Mouse (Mus musculus) neural tube, embryonic 15.5 days (tissue): ENCODE data around the gene Gm3336. TPM values are rescaled to one million over a fixed set of nuclear protein-coding genes. Genes with fewer than 3 reads are reported as not detected.

Source experiments
- ATAC-seq: fragments of 200-750 bp; cut with Nextera tagmentation; 2 replicates; pipeline ENCODE4 v1.8.0; 2017; ENCODE audit warnings: mild to moderate bottlenecking, moderate TSS enrichment, moderate library complexity; ENCODE audit not compliant: low FRiP score
- H3K27ac ChIP-seq: fragments of 300-500 bp; sonication (generic); replicated peaks from 2 replicates; pipeline ENCODE4 v1.5.1; 2015; ENCODE audit warnings: mild to moderate bottlenecking, inconsistent platforms
- H3K27me3 ChIP-seq: fragments of 300-500 bp; sonication (generic); replicated peaks from 2 replicates; pipeline ENCODE4 v1.6.1; 2015; ENCODE audit warnings: inconsistent platforms
- H3K36me3 ChIP-seq: fragments of 300-500 bp; sonication (generic); 2 replicates; pipeline ENCODE4 v1.6.1; 2015; ENCODE audit warnings: inconsistent platforms
- H3K4me1 ChIP-seq: fragments of 300-500 bp; sonication (generic); 2 replicates; pipeline ENCODE4 v1.6.1; 2015; ENCODE audit warnings: inconsistent platforms
- H3K4me2 ChIP-seq: fragments of 300-500 bp; sonication (generic); 2 replicates; pipeline ENCODE4 v1.6.1; 2015; ENCODE audit warnings: inconsistent platforms, mild to moderate bottlenecking, moderate library complexity
- H3K4me3 ChIP-seq: fragments of 300-500 bp; sonication (generic); replicated peaks from 2 replicates; pipeline ENCODE4 v1.5.1; 2015; ENCODE audit warnings: mild to moderate bottlenecking, inconsistent platforms
- H3K9ac ChIP-seq: fragments of 300-500 bp; sonication (generic); replicated peaks from 2 replicates; pipeline ENCODE4 v1.6.1; 2015; ENCODE audit warnings: mild to moderate bottlenecking, inconsistent platforms
- H3K9me3 ChIP-seq: fragments of 300-500 bp; sonication (generic); replicated peaks from 2 replicates; pipeline ENCODE4 v1.6.1; 2016; ENCODE audit warnings: inconsistent platforms
- WGBS: fragments of 180-500 bp; shearing (Covaris S2); methylation state at CpG from one replicate; pipeline ENCODE4 v1.1.7; 2015; ENCODE audit warnings: mixed read lengths; 5-methylcytosine and 5-hydroxymethylcytosine counted together
- polyA plus RNA-seq: library from polyadenylated mRNA; unstranded; fragments of >200 nt; fragmentation: Nextera tagmentation; extraction: Ambion mirVana; gene quantifications from 2 replicates; pipeline ENCODE4 v1.2.1, GENCODE M21; 2015

The Gm3336 gene
- polyA plus RNA-seq, 1 experiment from 2014 or later = not detected

DNA sequence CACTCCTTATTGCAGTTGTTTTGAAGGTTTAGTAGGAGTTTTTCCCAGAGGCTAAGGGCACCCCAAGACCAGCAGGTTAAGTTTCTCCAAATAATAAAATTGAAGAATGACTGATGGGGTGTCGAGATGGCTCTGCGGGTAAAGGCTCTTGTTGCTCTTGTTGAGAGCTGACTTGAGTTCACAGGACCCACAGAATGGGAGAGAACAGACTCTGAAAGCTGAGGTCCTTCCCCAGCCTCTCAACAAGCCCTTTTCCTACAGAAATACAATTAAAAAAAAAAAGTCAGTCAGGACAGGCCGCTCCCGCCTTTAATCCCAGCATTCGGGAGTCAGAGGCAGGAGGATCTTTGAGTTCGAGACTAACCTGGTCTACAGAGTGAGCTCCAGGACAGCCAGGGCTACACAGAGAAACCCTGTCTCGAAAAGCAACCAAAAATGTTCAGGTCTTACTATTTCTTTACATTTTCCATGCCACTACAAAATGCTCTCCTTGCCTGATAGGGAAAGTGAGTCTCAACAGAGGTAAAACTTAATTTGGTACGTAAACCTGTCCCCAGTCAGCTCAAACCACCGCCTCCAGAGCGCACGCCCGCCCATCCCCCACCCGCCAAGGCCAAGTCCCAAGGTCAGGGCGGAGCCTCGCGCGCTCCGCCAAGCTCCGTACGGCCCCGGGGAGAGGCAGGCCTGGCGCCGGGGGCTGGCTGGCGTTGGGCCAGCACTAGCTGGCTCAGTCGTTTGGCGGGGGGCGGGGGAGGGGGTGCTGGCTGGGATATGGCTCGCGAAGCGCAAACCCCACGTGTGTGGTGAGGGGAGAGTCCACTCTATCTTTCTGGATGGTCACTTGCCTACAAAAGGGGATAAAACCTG lies 22.1 kb upstream of the Gm3336 start:
- WGBS = 5% methylated on average over 31 of the region's 31 CpGs
- H3K4me1 ChIP-seq = peaks cover 50% of the 10 kb centered on the region

DNA sequence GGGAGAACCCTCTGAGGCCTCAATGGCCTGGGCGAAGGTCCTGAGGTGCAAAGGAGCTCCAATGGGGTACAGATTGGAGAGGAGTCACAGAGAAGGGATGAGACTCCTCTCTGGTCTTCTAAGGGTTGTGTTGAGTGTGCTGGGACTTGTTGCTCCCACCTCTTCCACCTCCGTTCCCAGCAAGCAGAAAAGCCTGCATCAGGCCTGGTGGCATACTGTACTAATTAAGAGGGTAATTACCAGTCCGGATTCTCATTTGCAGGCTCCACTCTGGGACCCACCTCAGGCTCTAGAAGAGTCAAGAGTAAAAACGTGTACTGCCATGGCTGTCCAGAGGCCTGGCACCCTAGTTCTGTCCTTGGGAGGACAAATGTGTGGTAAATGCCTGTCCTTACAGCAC lies 21.4 kb upstream of the Gm3336 start:
- Histone ChIP-seq H3K4me1 (peaks cover 50% of the 10 kb centered on the region), H3K4me2 (peak overlapping the region; percentile 60), H3K27me3 (no peaks in the 10 kb centered on the region), H3K9ac (peak overlapping the region; percentile 34), H3K36me3 (no peaks in the 10 kb centered on the region), H3K9me3 (no peaks in the 10 kb centered on the region), H3K4me3 (peak overlapping the region; percentile 21; the same call in 1 of the 2 replicates), H3K27ac (peak overlapping the region; percentile 66)
- 30% methylated on average over 4 of the region's 4 CpGs for WGBS
- ATAC-seq = no peak

More for the DNA sequence above, 22.1 kb upstream of the Gm3336 start:
- Histone ChIP-seq H3K27ac (peak overlapping the region; percentile 66), H3K4me3 (peak overlapping the region; percentile 21), H3K4me2 (peak overlapping the region; percentile 60), H3K9ac (peak overlapping the region; percentile 34), H3K36me3 (no peaks in the 10 kb centered on the region), H3K27me3 (no peaks in the 10 kb centered on the region), H3K9me3 (no peaks in the 10 kb centered on the region)
- ATAC-seq = no peak

DNA sequence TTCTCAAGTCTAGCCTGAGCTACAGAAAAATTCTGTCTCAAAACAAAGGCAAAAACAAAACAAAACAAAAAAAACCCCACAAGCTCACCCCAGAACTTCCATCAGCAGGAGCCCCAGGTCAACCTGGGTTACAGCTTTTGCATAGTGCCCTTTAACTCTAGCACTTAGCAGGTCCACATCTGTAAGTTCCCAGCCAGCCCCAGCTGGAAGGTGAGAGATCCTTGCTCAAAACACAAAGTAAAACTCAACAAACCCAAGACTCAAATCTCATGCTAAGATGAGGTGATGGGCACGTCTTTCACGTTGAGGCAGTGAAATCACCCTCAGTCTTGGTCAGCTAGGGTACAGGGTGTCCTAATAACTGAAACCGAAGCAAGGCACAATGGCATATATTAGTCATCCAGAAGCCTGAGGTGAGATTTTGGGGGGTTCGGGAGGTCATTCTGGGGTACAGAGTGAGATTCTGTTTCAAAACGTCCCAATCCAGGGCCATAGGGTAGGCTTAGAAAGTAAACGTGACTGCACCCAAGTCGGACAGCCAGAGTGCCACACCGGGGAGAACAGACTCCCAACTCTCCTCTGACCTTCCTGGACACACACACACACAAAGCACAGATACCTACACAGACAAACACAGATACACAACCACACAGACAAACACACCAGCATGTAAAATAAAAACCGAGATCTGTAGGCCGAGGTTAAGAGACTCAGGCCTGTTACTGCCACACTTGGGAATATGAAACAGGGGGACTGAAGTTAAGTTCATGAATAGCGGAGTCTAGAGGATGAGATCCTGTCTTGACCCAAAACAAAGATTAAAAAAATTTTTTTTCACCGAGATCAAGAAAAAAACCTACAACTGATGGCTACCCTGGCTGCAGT lies 20.7 kb upstream of the Gm3336 start:
- Histone ChIP-seq H3K27me3 (no peaks in the 10 kb centered on the region), H3K27ac (peak overlapping the region; percentile 99), H3K4me1 (peaks cover 53% of the 10 kb centered on the region), H3K4me3 (peak overlapping the region; percentile 68), H3K9ac (peak overlapping the region; percentile 43), H3K36me3 (no peaks in the 10 kb centered on the region), H3K4me2 (peak overlapping the region; percentile 70), H3K9me3 (no peaks in the 10 kb centered on the region)
- no peak for ATAC-seq
- 74% methylated on average over 12 of the region's 12 CpGs for WGBS

DNA sequence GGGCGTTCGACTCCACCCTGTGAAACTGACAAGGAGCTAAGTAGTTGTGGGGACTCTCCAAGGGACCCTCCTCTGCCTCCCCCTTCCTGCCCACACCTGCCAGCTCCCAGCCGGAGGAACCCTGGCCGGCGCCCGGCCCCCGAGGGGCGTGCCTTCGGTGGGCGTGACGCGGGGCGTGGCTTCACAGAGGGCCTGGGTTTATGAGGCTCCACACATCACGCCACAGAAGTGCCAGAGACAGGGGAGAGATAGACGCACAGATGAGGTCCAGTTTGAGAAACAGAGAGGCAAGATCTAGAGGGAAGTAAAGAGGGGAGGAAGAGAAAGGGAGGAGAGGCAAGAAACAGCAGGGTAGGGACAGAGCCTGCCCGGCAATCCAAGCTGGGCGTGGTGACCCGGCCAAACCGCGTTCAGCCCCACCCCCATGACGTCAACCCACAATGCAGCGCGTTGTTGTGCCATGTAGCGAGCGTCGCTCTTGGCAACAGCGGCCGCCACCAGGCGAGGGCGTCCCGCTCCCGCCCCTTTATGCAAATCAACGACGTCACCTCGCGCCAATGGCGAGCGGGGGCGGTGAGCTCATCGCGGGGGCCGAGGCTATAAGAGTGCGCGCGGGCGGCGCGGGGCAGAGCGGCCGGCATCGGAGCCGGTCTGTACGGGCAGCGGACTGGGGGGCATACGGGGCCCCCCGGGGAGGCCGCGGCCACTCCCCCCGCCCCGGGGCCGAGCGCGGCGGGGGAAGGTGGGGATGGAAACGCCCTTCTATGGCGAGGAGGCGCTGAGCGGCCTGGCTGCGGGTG lies 19.8 kb upstream of the Gm3336 start, which contains the start of gene Jund:
Gene Jund (plus strand): TSS at position 640 of the 800 bp plus-strand sequence.
- no peaks in the 10 kb centered on the region; the same call in 1 of the 2 replicates for H3K36me3 ChIP-seq
- peak; percentile 89 for ATAC-seq
- H3K4me3 ChIP-seq = peak within 1 kb of the TSS; percentile 68
- no peaks in the 10 kb centered on the region for H3K9me3 ChIP-seq
- H3K27ac ChIP-seq = peak within 1 kb of the TSS; percentile 99
- peaks cover 62% of the 10 kb centered on the region for H3K4me1 ChIP-seq
- H3K9ac ChIP-seq = peak within 1 kb of the TSS; percentile 93
- no peaks in the 10 kb centered on the region for H3K27me3 ChIP-seq
- H3K4me2 ChIP-seq = peak within 1 kb of the TSS; percentile 70
- under 1% methylated on average over 55 of the region's 69 CpGs for WGBS

DNA sequence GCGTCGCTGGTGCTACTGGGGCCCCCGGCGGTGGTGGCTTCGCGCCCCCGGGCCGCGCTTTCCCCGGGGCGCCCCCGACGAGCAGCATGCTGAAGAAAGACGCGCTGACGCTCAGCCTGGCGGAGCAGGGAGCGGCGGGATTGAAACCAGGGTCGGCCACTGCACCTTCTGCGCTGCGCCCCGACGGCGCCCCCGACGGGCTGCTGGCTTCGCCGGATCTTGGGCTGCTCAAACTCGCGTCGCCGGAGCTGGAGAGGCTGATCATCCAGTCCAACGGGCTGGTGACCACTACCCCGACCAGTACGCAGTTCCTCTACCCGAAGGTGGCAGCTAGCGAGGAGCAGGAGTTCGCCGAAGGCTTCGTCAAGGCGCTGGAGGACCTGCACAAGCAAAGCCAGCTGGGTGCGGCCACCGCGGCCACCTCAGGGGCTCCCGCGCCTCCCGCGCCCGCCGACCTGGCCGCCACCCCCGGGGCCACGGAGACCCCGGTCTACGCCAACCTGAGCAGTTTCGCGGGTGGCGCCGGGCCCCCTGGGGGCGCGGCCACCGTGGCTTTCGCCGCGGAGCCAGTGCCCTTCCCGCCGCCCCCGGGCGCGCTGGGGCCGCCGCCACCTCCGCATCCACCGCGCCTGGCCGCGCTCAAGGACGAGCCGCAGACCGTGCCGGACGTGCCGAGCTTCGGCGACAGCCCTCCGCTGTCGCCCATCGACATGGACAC lies 19.1 kb upstream of the Gm3336 start:
- WGBS = under 1% methylated on average over 82 of the region's 89 CpGs
- Histone ChIP-seq H3K4me1 (peaks cover 68% of the 10 kb centered on the region), H3K9ac (peak overlapping the region; percentile 93), H3K4me2 (peak overlapping the region; percentile 70), H3K9me3 (no peaks in the 10 kb centered on the region), H3K27ac (peak overlapping the region; percentile 99), H3K36me3 (no peaks in the 10 kb centered on the region; the same call in 1 of the 2 replicates), H3K4me3 (peak overlapping the region; percentile 68), H3K27me3 (no peaks in the 10 kb centered on the region)
- ATAC-seq = peak; percentile 25

DNA sequence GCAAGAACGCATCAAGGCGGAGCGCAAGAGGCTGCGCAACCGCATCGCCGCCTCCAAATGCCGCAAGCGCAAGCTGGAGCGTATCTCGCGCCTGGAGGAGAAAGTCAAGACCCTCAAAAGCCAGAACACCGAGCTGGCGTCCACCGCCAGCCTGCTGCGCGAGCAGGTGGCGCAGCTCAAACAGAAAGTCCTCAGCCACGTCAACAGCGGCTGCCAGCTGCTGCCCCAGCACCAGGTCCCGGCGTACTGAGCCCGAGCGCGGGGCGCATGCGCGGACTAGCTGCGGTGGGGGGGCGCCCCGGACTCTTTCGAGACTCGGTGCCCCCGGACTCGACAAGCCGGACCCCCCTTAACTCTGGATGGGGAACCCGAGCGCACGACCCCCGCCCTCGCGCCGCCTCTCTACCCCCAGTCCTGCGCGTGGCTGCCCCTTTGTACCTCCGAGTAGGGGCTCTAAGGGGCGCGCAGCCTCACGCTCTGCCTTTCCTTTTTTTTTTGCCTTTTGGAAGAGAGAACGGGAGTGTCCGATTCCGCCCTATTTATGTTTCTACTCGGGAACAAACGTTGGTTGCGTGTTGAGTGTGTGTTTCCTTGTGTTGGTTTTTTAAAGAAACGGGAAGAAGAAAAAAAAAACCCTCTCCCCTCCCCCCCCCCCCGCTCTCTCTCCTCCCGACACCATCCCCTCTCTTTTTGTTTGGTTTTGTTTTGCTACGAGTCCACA lies 18.3 kb upstream of the Gm3336 start:
- under 1% methylated on average over 57 of the region's 59 CpGs for whole genome bisulfite sequencing
- ATAC-seq = peak; percentile 11; the same call in 1 of the 2 replicates

DNA sequence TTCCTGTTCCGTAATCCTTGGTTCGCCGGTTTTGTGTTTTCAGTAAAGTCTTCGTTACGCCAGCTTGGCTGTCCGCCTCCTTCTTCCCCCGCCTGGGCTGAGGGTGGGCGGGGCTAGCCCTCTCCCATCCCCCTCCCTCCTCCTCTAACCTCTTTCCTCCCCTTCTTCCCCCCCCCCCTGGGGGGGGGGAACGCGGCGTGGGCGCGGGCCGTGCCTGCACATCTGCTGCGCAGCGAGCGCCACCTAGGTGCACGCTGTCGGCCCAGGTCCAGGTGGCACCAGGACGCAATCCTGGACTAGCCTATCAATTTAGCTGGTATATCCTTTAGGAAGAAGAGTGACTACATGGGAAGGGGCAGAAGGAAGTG lies 17.8 kb upstream of the Gm3336 start:
- Histone ChIP-seq H3K4me1 (peaks cover 62% of the 10 kb centered on the region), H3K4me2 (peak overlapping the region; percentile 70), H3K27ac (peak overlapping the region; percentile 99), H3K9me3 (no peaks in the 10 kb centered on the region), H3K36me3 (no peaks in the 10 kb centered on the region; the same call in 1 of the 2 replicates), H3K27me3 (no peaks in the 10 kb centered on the region), H3K9ac (peak overlapping the region; percentile 93), H3K4me3 (peak overlapping the region; percentile 68)
- WGBS = under 1% methylated on average over 20 of the region's 20 CpGs
- ATAC-seq = peak; percentile 29

More for the DNA sequence above, 18.3 kb upstream of the Gm3336 start:
- H3K27me3 ChIP-seq = no peaks in the 10 kb centered on the region
- H3K4me1 ChIP-seq = peaks cover 67% of the 10 kb centered on the region
- peak overlapping the region; percentile 70 for H3K4me2 ChIP-seq
- no peaks in the 10 kb centered on the region for H3K9me3 ChIP-seq
- H3K27ac ChIP-seq = peak overlapping the region; percentile 99
- H3K4me3 ChIP-seq = peak overlapping the region; percentile 68
- peak overlapping the region; percentile 93 for H3K9ac ChIP-seq
- no peaks in the 10 kb centered on the region; the same call in 1 of the 2 replicates for H3K36me3 ChIP-seq

DNA sequence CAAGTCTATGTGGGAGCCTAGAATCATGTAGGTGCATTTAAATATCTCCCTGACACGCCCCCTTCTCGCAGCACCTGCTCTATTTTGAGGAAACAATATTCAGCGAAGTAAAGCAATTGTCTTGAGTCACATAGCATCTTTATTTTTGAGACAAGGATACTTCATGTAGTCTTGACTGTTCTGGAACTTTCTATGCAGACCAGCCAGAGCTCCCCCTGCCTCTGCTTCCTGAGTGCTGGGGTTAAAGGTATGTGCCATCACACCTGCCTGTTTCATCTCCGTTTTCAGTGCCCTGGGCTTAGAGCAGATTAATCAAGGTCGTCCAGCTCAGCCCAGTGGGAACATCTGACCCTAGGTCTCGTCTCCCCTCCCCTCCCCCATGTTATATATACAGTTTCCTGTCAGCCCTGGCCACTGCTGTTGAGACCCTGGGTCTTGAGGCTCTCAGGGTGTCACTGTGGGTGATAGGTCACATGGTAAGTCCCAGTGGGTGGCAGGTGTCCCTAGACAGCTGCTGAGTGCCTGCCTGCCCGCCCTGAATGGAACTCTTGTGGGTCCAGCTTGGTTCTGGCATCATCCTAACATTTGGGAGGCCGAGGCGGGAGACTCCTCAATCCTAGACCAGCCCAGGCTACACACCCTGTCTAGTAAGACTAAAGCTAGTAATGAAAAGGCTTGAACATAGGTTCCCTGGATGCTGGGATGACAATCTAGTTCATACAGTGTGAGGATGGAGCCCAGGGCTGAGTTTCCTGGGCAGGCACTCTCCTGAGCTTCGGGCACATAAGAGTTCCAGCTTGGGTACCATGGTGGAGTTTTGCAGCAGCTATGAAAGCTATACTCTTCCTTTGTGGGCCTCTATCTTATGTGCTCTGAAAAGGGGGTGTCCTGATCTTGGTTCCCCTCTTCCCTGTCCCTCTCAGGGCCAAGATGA lies 17.0 kb upstream of the Gm3336 start:
- peak overlapping the region; percentile 93 for H3K9ac ChIP-seq
- H3K36me3 ChIP-seq = no peaks in the 10 kb centered on the region; the same call in 1 of the 2 replicates
- peaks cover 54% of the 10 kb centered on the region for H3K4me1 ChIP-seq
- H3K27me3 ChIP-seq = no peaks in the 10 kb centered on the region
- 52% methylated on average over 10 of the region's 10 CpGs for WGBS
- H3K4me2 ChIP-seq = peak overlapping the region; percentile 70
- peak overlapping the region; percentile 68 for H3K4me3 ChIP-seq
- ATAC-seq = no peak
- peak overlapping the region; percentile 99 for H3K27ac ChIP-seq
- no peaks in the 10 kb centered on the region for H3K9me3 ChIP-seq
